In the genomic region with DNA sequence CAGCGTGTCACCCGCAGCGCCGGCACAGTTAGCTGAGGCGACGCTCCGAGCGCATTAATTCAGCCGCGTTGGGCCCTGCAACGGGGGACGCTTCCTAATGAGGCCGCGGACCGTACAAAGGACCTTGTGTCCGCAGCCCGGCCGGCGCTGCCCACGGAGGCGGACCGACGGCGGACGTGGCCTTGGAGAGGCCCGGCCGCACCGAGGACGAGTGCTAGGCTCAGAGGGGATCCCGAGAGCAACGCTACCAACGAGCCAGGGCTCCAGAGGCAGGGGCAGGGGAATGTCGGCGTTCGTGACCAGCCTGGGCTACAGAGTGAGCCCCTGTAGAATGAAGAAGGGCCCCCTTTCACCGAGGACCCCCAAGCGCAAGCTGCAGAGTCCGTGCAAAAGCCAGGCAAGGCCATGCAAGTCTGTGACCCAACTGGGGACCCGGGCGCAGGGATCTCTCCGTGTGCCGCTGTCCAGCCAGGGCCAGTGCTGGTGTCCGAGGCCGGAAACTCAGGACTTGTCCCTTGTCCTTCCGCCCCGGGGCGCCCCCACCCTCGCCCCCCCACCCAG, we compare ENCODE assay signal across 9 mouse cellular contexts. TPM values are rescaled to one million over a fixed set of nuclear protein-coding genes. Genes with fewer than 3 reads are reported as not detected.
A peak's percentile ranks its signal among the peaks of the same experiment; 100 is the strongest.
DNase-seq lines count a peak whose midpoint lies in the region; ATAC-seq lines count a peak whose summit lies in the region.
"Had no signal": no experiment of that assay in that cellular context is flagged by ENCODE, and none has a peak within 500 bp of the region (broad histone marks: within the 10 kb centered on the region; RNA-seq: fewer than 3 reads in every experiment).

No protein-coding gene starts in this region.

- ATAC-seq in heart, embryonic 16.5 days (replicated peaks; ENCODE audit: extremely low read depth, insufficient read depth, low FRiP score) = peak; percentile 42; the same call in 1 of the 2 replicates
- peak; percentile 29; the same call in 1 of the 2 replicates for ATAC-seq in midbrain, embryonic 14.5 days (ENCODE audit: low FRiP score, low TSS enrichment)
- no peak for ATAC-seq in erythroid progenitor cell, adult 5-6 weeks (replicated peaks; ENCODE audit: low FRiP score, poor library complexity, severe bottlenecking)

- H3K4me1 ChIP-seq in heart, embryonic 16.5 days (ENCODE audit: control insufficient read depth, insufficient read depth, low read length) = peaks cover 3% of the 10 kb centered on the region; the same call in 1 of the 2 replicates
- H3K4me1 ChIP-seq in midbrain, embryonic 14.5 days (ENCODE audit: control insufficient read depth, insufficient read depth, low read length) = peaks cover 36% of the 10 kb centered on the region

- no peak overlapping the region for H3K27ac ChIP-seq in heart, embryonic 16.5 days (ENCODE audit: low read length)
- peak overlapping the region; percentile 94 for H3K27ac ChIP-seq in midbrain, embryonic 14.5 days (replicated peaks; ENCODE audit: low read depth, low read length)
- H3K27ac ChIP-seq: macrophage had no signal

- peak overlapping the region; percentile 49 for H3K4me3 ChIP-seq in heart, embryonic 16.5 days (ENCODE audit: low read length)
- peak overlapping the region; percentile 34 for H3K4me3 ChIP-seq in midbrain, embryonic 14.5 days (replicated peaks; ENCODE audit: low read depth, low read length)

- H3K4me2 ChIP-seq in heart, embryonic 16.5 days (ENCODE audit: low read depth, low read length) = peak overlapping the region; percentile 71
- H3K4me2 ChIP-seq in midbrain, embryonic 14.5 days (ENCODE audit: low read length) = peak overlapping the region; percentile 65

- intact Hi-C loops in left cerebral cortex, postnatal 10 days (cut with DNase I) = no loop called here
- intact Hi-C loops in left cerebral cortex, postnatal 4 days (cut with DNase I) = loop anchor here (5.0 kb wide), 1 partner anchor 37 kb away; a partner anchor contains a TSS

- peaks cover 26% of the 10 kb centered on the region for H3K27me3 ChIP-seq in heart, embryonic 16.5 days (ENCODE audit: control insufficient read depth, insufficient read depth, low read length)
- H3K27me3 ChIP-seq in midbrain, embryonic 14.5 days (ENCODE audit: control insufficient read depth, insufficient read depth, low read length) = no peaks in the 10 kb centered on the region

- no peaks in the 10 kb centered on the region for H3K9me3 ChIP-seq in heart, embryonic 16.5 days (replicated peaks; ENCODE audit: control insufficient read depth, low read length)
- H3K9me3 ChIP-seq in midbrain, embryonic 14.5 days (ENCODE audit: control insufficient read depth, low read length) = no peaks in the 10 kb centered on the region

- peak overlapping the region; percentile 62 for H3K9ac ChIP-seq in heart, embryonic 16.5 days (ENCODE audit: low read length)
- peak overlapping the region; percentile 75 for H3K9ac ChIP-seq in midbrain, embryonic 14.5 days (replicated peaks; ENCODE audit: low read length)

- no peaks in the 10 kb centered on the region for H3K36me3 ChIP-seq in heart, embryonic 16.5 days (ENCODE audit: control insufficient read depth, insufficient read depth)
- peaks cover 30% of the 10 kb centered on the region for H3K36me3 ChIP-seq in midbrain, embryonic 14.5 days (ENCODE audit: control insufficient read depth, insufficient read depth, low read length)

- under 1% methylated on average over 48 of the region's 48 CpGs for WGBS in heart, embryonic 16.5 days
- WGBS in midbrain, embryonic 14.5 days = under 1% methylated on average over 47 of the region's 48 CpGs

- DNase-seq in left cerebral cortex, postnatal 10 days (ENCODE audit: extremely low spot score in 1 of 2, low spot score in 2 of 2) = peak; percentile 60 to 75
- DNase-seq in left cerebral cortex, adult 9 months (ENCODE audit: low spot score in 2 of 2) = no peak
- DNase-seq in embryo, embryonic 10 days (ENCODE audit: low spot score) = peak; percentile 75
- peak; percentile 48 for DNase-seq in left cerebral cortex, postnatal 4 days
- peak; percentile 83 for DNase-seq in midbrain, embryonic 14.5 days
- DNase-seq in adipocyte (ENCODE audit: low spot score) = no peak

RNA-seq across cellular contexts. Expression of a gene that starts 11.3 kb away (rescaled TPM):
- total RNA-seq in left cerebral cortex, postnatal 10 days (2021) = 10 to 100 TPM; 18.4 to 19.1 TPM
- 6.0 and 6.8 TPM in 2 replicates for polyA plus RNA-seq in heart, embryonic 16.5 days (2015; fragmentation: Nextera tagmentation; extraction: Ambion mirVana)
- 10 to 100 TPM; 25.5 to 28.6 TPM for total RNA-seq in left cerebral cortex, postnatal 4 days (2021)
- polyA plus RNA-seq in midbrain, embryonic 14.5 days (2014; fragmentation: Nextera tagmentation; extraction: Ambion mirVana) = 41.9 and 50.1 TPM in 2 replicates
- not detected in 2 replicates for total RNA-seq in erythroid progenitor cell, adult 5-6 weeks (2015; ENCODE audit: low replicate concordance)
- total RNA-seq in erythroid progenitor cell, adult 5-6 weeks (2017; ENCODE audit: low replicate concordance) = not detected in 2 replicates

RNA-seq across cellular contexts. Expression of a gene that starts 17.8 kb away (rescaled TPM):
- 1 to 10 TPM; 4.5 TPM for total RNA-seq in left cerebral cortex, postnatal 10 days (2021)
- polyA plus RNA-seq in heart, embryonic 16.5 days (2015; fragmentation: Nextera tagmentation; extraction: Ambion mirVana) = 9.7 and 10.7 TPM in 2 replicates
- 1 to 10 TPM; 6.0 to 6.1 TPM for total RNA-seq in left cerebral cortex, postnatal 4 days (2021)
- polyA plus RNA-seq in midbrain, embryonic 14.5 days (2014; fragmentation: Nextera tagmentation; extraction: Ambion mirVana) = 5.7 and 9.9 TPM in 2 replicates
- not detected in 2 replicates for total RNA-seq in erythroid progenitor cell, adult 5-6 weeks (2015; ENCODE audit: low replicate concordance)
- total RNA-seq in erythroid progenitor cell, adult 5-6 weeks (2017; ENCODE audit: low replicate concordance) = not detected in 2 replicates

RNA-seq across cellular contexts. Expression of a gene that starts 24.8 kb away (rescaled TPM):
- total RNA-seq in left cerebral cortex, postnatal 10 days (2021) = 100 to 1,000 TPM; 138 to 151 TPM
- polyA plus RNA-seq in heart, embryonic 16.5 days (2015; fragmentation: Nextera tagmentation; extraction: Ambion mirVana) = 85.3 and 87.6 TPM in 2 replicates
- 100 to 1,000 TPM; 211 to 228 TPM for total RNA-seq in left cerebral cortex, postnatal 4 days (2021)
- 295 and 421 TPM in 2 replicates for polyA plus RNA-seq in midbrain, embryonic 14.5 days (2014; fragmentation: Nextera tagmentation; extraction: Ambion mirVana)
- 10.1 and 19.7 TPM in 2 replicates for total RNA-seq in erythroid progenitor cell, adult 5-6 weeks (2015; ENCODE audit: low replicate concordance)
- 33.5 and 39.6 TPM in 2 replicates for total RNA-seq in erythroid progenitor cell, adult 5-6 weeks (2017; ENCODE audit: low replicate concordance)

RNA-seq across cellular contexts. Expression of a gene that starts 35.7 kb away (rescaled TPM):
- 10 to 100 TPM; 43.5 to 45.3 TPM for total RNA-seq in left cerebral cortex, postnatal 10 days (2021)
- 31.9 and 40.1 TPM in 2 replicates for polyA plus RNA-seq in heart, embryonic 16.5 days (2015; fragmentation: Nextera tagmentation; extraction: Ambion mirVana)
- 10 to 100 TPM; 53.9 to 55.2 TPM for total RNA-seq in left cerebral cortex, postnatal 4 days (2021)
- polyA plus RNA-seq in midbrain, embryonic 14.5 days (2014; fragmentation: Nextera tagmentation; extraction: Ambion mirVana) = 51.5 and 65.4 TPM in 2 replicates
- 26.3 and 59.5 TPM in 2 replicates for total RNA-seq in erythroid progenitor cell, adult 5-6 weeks (2015; ENCODE audit: low replicate concordance)
- total RNA-seq in erythroid progenitor cell, adult 5-6 weeks (2017; ENCODE audit: low replicate concordance) = 65.3 and 74.2 TPM in 2 replicates

RNA-seq across cellular contexts. Expression of a gene that starts 42.5 kb away (rescaled TPM):
- 100 to 1,000 TPM in 1 of 2 experiments, 10 to 100 TPM in 1; 92.6 to 103 TPM for total RNA-seq in left cerebral cortex, postnatal 10 days (2021)
- 10.3 and 13.0 TPM in 2 replicates for polyA plus RNA-seq in heart, embryonic 16.5 days (2015; fragmentation: Nextera tagmentation; extraction: Ambion mirVana)
- 100 to 1,000 TPM; 158 to 163 TPM for total RNA-seq in left cerebral cortex, postnatal 4 days (2021)
- 62.6 and 65.6 TPM in 2 replicates for polyA plus RNA-seq in midbrain, embryonic 14.5 days (2014; fragmentation: Nextera tagmentation; extraction: Ambion mirVana)
- 20.1 and 23.8 TPM in 2 replicates for total RNA-seq in erythroid progenitor cell, adult 5-6 weeks (2015; ENCODE audit: low replicate concordance)
- 12.5 and 18.2 TPM in 2 replicates for total RNA-seq in erythroid progenitor cell, adult 5-6 weeks (2017; ENCODE audit: low replicate concordance)

Comparison
In these comparisons a context has a peak if more than half of its experiments do, and no peak if none do; other contexts are left out.
1. DNase-seq: peak in left cerebral cortex, postnatal 10 days (2 of 2), embryo, embryonic 10 days (single experiment), left cerebral cortex, postnatal 4 days (single experiment) and midbrain, embryonic 14.5 days (single experiment); none in left cerebral cortex, adult 9 months (0 of 2) and adipocyte (single experiment).
2. RNA of a gene that starts 11.3 kb away (total RNA-seq): 25.5 to 28.6 TPM in left cerebral cortex, postnatal 4 days and 18.4 to 19.1 TPM in left cerebral cortex, postnatal 10 days; not detected in erythroid progenitor cell, adult 5-6 weeks; every median in the first group is over 10 times any median in the second.
3. RNA of a gene that starts 17.8 kb away (total RNA-seq): 6.0 to 6.1 TPM in left cerebral cortex, postnatal 4 days and 4.5 TPM in left cerebral cortex, postnatal 10 days; not detected in erythroid progenitor cell, adult 5-6 weeks; every median in the first group is over 4 times any median in the second.